8 mouse cellular contexts compared by ENCODE assay signal in the genomic region with DNA sequence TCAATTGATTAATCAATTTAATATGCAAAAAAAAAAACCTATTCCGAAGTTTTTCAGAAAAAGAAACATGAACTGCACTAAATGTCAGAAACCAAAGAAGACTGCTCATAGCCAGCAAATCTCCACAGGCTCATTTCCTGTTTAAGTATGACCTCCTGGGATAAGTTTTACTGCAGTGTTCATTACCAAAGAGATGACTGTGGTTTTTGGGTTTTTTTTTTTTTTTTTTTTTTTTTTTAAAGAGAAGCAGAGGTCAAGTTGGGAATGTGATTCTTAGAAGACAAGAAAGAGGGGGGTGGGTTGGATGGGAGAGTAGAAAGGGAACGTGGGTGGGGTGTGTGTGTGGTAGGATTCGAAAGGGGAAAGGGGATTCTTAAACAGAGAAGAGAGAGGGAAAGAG. TPM values are rescaled to one million over a fixed set of nuclear protein-coding genes. Genes with fewer than 3 reads are reported as not detected.
DNase-seq lines count a peak whose midpoint lies in the region; ATAC-seq and TF ChIP-seq lines count a peak whose summit lies in the region.
"Had no signal": no experiment of that assay in that cellular context is flagged by ENCODE, and none has a peak within 500 bp of the region (broad histone marks: within the 10 kb centered on the region; RNA-seq: fewer than 3 reads in every experiment).

No protein-coding gene starts in this region.

- TF ChIP-seq CTCF in stomach, postnatal 0 days (IDR thresholded peaks at IDR 0.05; ENCODE audit: low read depth) = no peak

- H3K9me3 ChIP-seq in neural tube, embryonic 11.5 days (ENCODE audit: control insufficient read depth, low read length) = no peaks in the 10 kb centered on the region
- H3K9me3 ChIP-seq in forebrain, embryonic 11.5 days (ENCODE audit: control insufficient read depth, low read length) = no peaks in the 10 kb centered on the region
- no peaks in the 10 kb centered on the region for H3K9me3 ChIP-seq in liver, embryonic 11.5 days (ENCODE audit: control insufficient read depth, low read length)
- no peaks in the 10 kb centered on the region for H3K9me3 ChIP-seq in stomach, postnatal 0 days (ENCODE audit: control insufficient read depth, low read length)

- WGBS in neural tube, embryonic 11.5 days = 20% methylated on average over 3 of the region's 3 CpGs
- 31% methylated on average over 3 of the region's 3 CpGs for WGBS in forebrain, embryonic 11.5 days
- 20% methylated on average over 3 of the region's 3 CpGs for WGBS in liver, embryonic 11.5 days
- 13% methylated on average over 3 of the region's 3 CpGs for whole genome bisulfite sequencing in stomach, postnatal 0 days

- no peaks in the 10 kb centered on the region for H3K36me3 ChIP-seq in neural tube, embryonic 11.5 days (ENCODE audit: control insufficient read depth, insufficient read depth, low read length)
- no peaks in the 10 kb centered on the region for H3K36me3 ChIP-seq in forebrain, embryonic 11.5 days (ENCODE audit: control insufficient read depth, insufficient read depth, low read length)
- H3K36me3 ChIP-seq in liver, embryonic 11.5 days (ENCODE audit: control insufficient read depth, insufficient read depth, low read length) = no peaks in the 10 kb centered on the region
- H3K36me3 ChIP-seq in stomach, postnatal 0 days (ENCODE audit: control insufficient read depth, insufficient read depth, low read length) = no peaks in the 10 kb centered on the region

- DNase-seq in neural tube, embryonic 11.5 days (ENCODE audit: low spot score) = no peak
- no peak for DNase-seq in neural tube, embryonic 10.5 days (ENCODE audit: extremely low spot score, low spot score)
- DNase-seq in forebrain, embryonic 11.5 days (ENCODE audit: low spot score) = no peak
- no peak for DNase-seq in liver, embryonic 11.5 days (ENCODE audit: low spot score)
- DNase-seq in stomach, postnatal 0 days (ENCODE audit: low spot score) = no peak
- no peak for DNase-seq in cerebellum, adult 11-12 months
- DNase-seq in thymus, postnatal 0 days (ENCODE audit: low spot score) = no peak
- DNase-seq: cerebellum, adult 18-20 months had no signal

- no peak overlapping the region for H3K27ac ChIP-seq in neural tube, embryonic 11.5 days (ENCODE audit: low read depth, low read length)
- H3K27ac ChIP-seq in forebrain, embryonic 11.5 days (ENCODE audit: low read depth, low read length) = no peak overlapping the region
- peak overlapping the region; percentile 89; the same call in 1 of the 2 replicates for H3K27ac ChIP-seq in liver, embryonic 11.5 days (ENCODE audit: low read depth, low read length)
- H3K27ac ChIP-seq in stomach, postnatal 0 days (replicated peaks) = peak overlapping the region; percentile 97

- no peak for ATAC-seq in neural tube, embryonic 11.5 days (ENCODE audit: insufficient read depth, low FRiP score, low TSS enrichment)
- no peak for ATAC-seq in forebrain, embryonic 11.5 days (replicated peaks; ENCODE audit: low FRiP score)
- no peak for ATAC-seq in liver, embryonic 11.5 days (replicated peaks; ENCODE audit: low FRiP score)
- ATAC-seq in stomach, postnatal 0 days (ENCODE audit: low FRiP score, low TSS enrichment) = no peak

- no peak for TF ChIP-seq EP300 in stomach, postnatal 0 days (optimal IDR thresholded peaks at IDR 0.05)

- H3K27me3 ChIP-seq in neural tube, embryonic 11.5 days (ENCODE audit: control insufficient read depth, insufficient read depth, low read length) = no peaks in the 10 kb centered on the region
- H3K27me3 ChIP-seq in forebrain, embryonic 11.5 days (ENCODE audit: control insufficient read depth, insufficient read depth, low read length) = no peaks in the 10 kb centered on the region
- no peaks in the 10 kb centered on the region for H3K27me3 ChIP-seq in liver, embryonic 11.5 days (replicated peaks; ENCODE audit: control insufficient read depth, insufficient read depth, low read length)
- no peaks in the 10 kb centered on the region for H3K27me3 ChIP-seq in stomach, postnatal 0 days (ENCODE audit: control insufficient read depth, insufficient read depth, low read length)

- H3K4me1 ChIP-seq in neural tube, embryonic 11.5 days (ENCODE audit: control insufficient read depth, insufficient read depth, low read length) = peaks cover 5% of the 10 kb centered on the region; the same call in 1 of the 2 replicates
- no peaks in the 10 kb centered on the region for H3K4me1 ChIP-seq in forebrain, embryonic 11.5 days (replicated peaks; ENCODE audit: control insufficient read depth, insufficient read depth, low read length)
- H3K4me1 ChIP-seq in liver, embryonic 11.5 days (replicated peaks; ENCODE audit: control insufficient read depth, insufficient read depth, low read length) = peaks cover 6% of the 10 kb centered on the region
- H3K4me1 ChIP-seq in stomach, postnatal 0 days (replicated peaks; ENCODE audit: control insufficient read depth, insufficient read depth) = peaks cover 3% of the 10 kb centered on the region; the same call in 1 of the 2 replicates

- peak overlapping the region; percentile 84 for H3K4me3 ChIP-seq in neural tube, embryonic 11.5 days (ENCODE audit: low read depth, low read length)
- H3K4me3 ChIP-seq in forebrain, embryonic 11.5 days (ENCODE audit: low read depth, low read length) = peak overlapping the region; percentile 86
- H3K4me3 ChIP-seq in liver, embryonic 11.5 days (ENCODE audit: low read depth, low read length) = peak overlapping the region; percentile 81
- H3K4me3 ChIP-seq in stomach, postnatal 0 days (ENCODE audit: low read depth, low read length) = peak overlapping the region; percentile 86

- peak overlapping the region; percentile 82 for H3K9ac ChIP-seq in neural tube, embryonic 11.5 days (ENCODE audit: low read length)
- peak overlapping the region; percentile 83; the same call in 1 of the 2 replicates for H3K9ac ChIP-seq in forebrain, embryonic 11.5 days (ENCODE audit: low read length)
- peak overlapping the region; percentile 73 for H3K9ac ChIP-seq in liver, embryonic 11.5 days (ENCODE audit: low read depth, low read length)
- peak overlapping the region; percentile 90 for H3K9ac ChIP-seq in stomach, postnatal 0 days (ENCODE audit: low read length)

- peak overlapping the region; percentile 81 for H3K4me2 ChIP-seq in neural tube, embryonic 11.5 days (ENCODE audit: low read depth)
- peak overlapping the region; percentile 85 for H3K4me2 ChIP-seq in forebrain, embryonic 11.5 days (ENCODE audit: low read depth, low read length, severe bottlenecking)
- peak overlapping the region; percentile 76 for H3K4me2 ChIP-seq in liver, embryonic 11.5 days
- H3K4me2 ChIP-seq in stomach, postnatal 0 days (replicated peaks; ENCODE audit: low read depth) = peak overlapping the region; percentile 67

RNA-seq across cellular contexts. Expression of a gene that starts 1.1 kb away (rescaled TPM):
- 113 and 117 TPM in 2 replicates for polyA plus RNA-seq in neural tube, embryonic 11.5 days (2014; fragmentation: Nextera tagmentation; extraction: Ambion mirVana)
- polyA plus RNA-seq in forebrain, embryonic 11.5 days (2014; fragmentation: Nextera tagmentation; extraction: Ambion mirVana) = 101 and 104 TPM in 2 replicates
- polyA plus RNA-seq in liver, embryonic 11.5 days (2014; fragmentation: Nextera tagmentation; extraction: Ambion mirVana) = 63.2 and 63.6 TPM in 2 replicates
- polyA plus RNA-seq in stomach, postnatal 0 days (2015; fragmentation: Nextera tagmentation; extraction: Ambion mirVana) = 109 and 111 TPM in 2 replicates
- polyA plus RNA-seq in thymus, postnatal 0 days (2015; fragmentation: Nextera tagmentation; extraction: Ambion mirVana) = 101 and 105 TPM in 2 replicates

RNA-seq across cellular contexts. Expression of a gene that starts 52.8 kb away (rescaled TPM):
- 54.5 and 58.8 TPM in 2 replicates for polyA plus RNA-seq in neural tube, embryonic 11.5 days (2014; fragmentation: Nextera tagmentation; extraction: Ambion mirVana)
- 61.9 and 63.7 TPM in 2 replicates for polyA plus RNA-seq in forebrain, embryonic 11.5 days (2014; fragmentation: Nextera tagmentation; extraction: Ambion mirVana)
- polyA plus RNA-seq in liver, embryonic 11.5 days (2014; fragmentation: Nextera tagmentation; extraction: Ambion mirVana) = 2.8 and 3.1 TPM in 2 replicates
- polyA plus RNA-seq in stomach, postnatal 0 days (2015; fragmentation: Nextera tagmentation; extraction: Ambion mirVana) = 11.3 and 11.9 TPM in 2 replicates
- 2.2 and 2.4 TPM in 2 replicates for polyA plus RNA-seq in thymus, postnatal 0 days (2015; fragmentation: Nextera tagmentation; extraction: Ambion mirVana)

Comparison
In these comparisons a context has a peak if more than half of its experiments do, and no peak if none do; other contexts are left out.
1. H3K27ac ChIP-seq: peak in liver, embryonic 11.5 days (single experiment) and stomach, postnatal 0 days (single experiment); none in neural tube, embryonic 11.5 days (single experiment) and forebrain, embryonic 11.5 days (single experiment).
2. Peak in every context shown above with its lines, with median percentiles within 50 percentile points of each other: H3K4me2 ChIP-seq, H3K4me3 ChIP-seq and H3K9ac ChIP-seq.